Mouse (Mus musculus): ENCODE measurements at regions not wholly inside any gene's neighbourhood (a gene's known extent, or its start where the extent isn't known, plus 50 kb on each side); places are given as distances from the start of the nearest gene placed in this dataset.

GRCm38 (mm10) chr6:117237096-117237495 is 68.8 kb downstream of the Cxcl12 start:
- DNase-seq (ENCODE audit: low read depth), result no peak

- DNase-seq (ENCODE audit: low read depth), result no peak
These were observed 72.9 kb downstream of the Cxcl12 start for GRCm38 (mm10) chr6:117241206-117241605.

GRCm38 (mm10) chr6:117245398-117245797 is 77.1 kb downstream of the Cxcl12 start:
- no peak for DNase-seq (ENCODE audit: low read depth)

- DNase-seq (ENCODE audit: low read depth), result no peak
These were observed 77.5 kb downstream of the Cxcl12 start for GRCm38 (mm10) chr6:117245849-117246248.

- peak; percentile 38 for DNase-seq (ENCODE audit: low read depth)
These were observed 81.0 kb downstream of the Cxcl12 start for GRCm38 (mm10) chr6:117249230-117249921.

GRCm38 (mm10) chr6:117250051-117250450 is 81.7 kb downstream of the Cxcl12 start:
- peak; percentile 22 for DNase-seq (ENCODE audit: low read depth)

- no peak for DNase-seq (ENCODE audit: low read depth)
These were observed 83.1 kb downstream of the Cxcl12 start for GRCm38 (mm10) chr6:117251383-117251925.

GRCm38 (mm10) chr6:117252361-117252760 is 84.0 kb downstream of the Cxcl12 start:
- DNase-seq (ENCODE audit: low read depth), result no peak

- DNase-seq (ENCODE audit: low read depth), result no peak
These were observed 84.7 kb downstream of the Cxcl12 start for GRCm38 (mm10) chr6:117253036-117253435.

GRCm38 (mm10) chr6:117253586-117254330 is 85.4 kb downstream of the Cxcl12 start:
- DNase-seq (ENCODE audit: low read depth), result no peak

GRCm38 (mm10) chr6:117254620-117255228 is 86.4 kb downstream of the Cxcl12 start:
- peak; percentile 61 for DNase-seq (ENCODE audit: low read depth)

GRCm38 (mm10) chr6:117255399-117256098 is 87.2 kb downstream of the Cxcl12 start:
- no peak for DNase-seq (ENCODE audit: low read depth)

GRCm38 (mm10) chr6:117256099-117256471 is 87.8 kb downstream of the Cxcl12 start:
- DNase-seq (ENCODE audit: low read depth), result no peak

GRCm38 (mm10) chr6:117257591-117257990 is 89.3 kb downstream of the Cxcl12 start:
- no peak for DNase-seq (ENCODE audit: low read depth)

- peak; percentile 69 for DNase-seq (ENCODE audit: low read depth)
These were observed 99.6 kb downstream of the Cxcl12 start for GRCm38 (mm10) chr6:117267906-117268305.

- DNase-seq (ENCODE audit: low read depth), result no peak
These were observed 100.0 kb downstream of the Cxcl12 start for GRCm38 (mm10) chr6:117268376-117268775.

GRCm38 (mm10) chr6:117270261-117270660 is 101.9 kb downstream of the Cxcl12 start:
- DNase-seq (ENCODE audit: low read depth), result no peak

- peak; percentile 29 for DNase-seq (ENCODE audit: low read depth)
These were observed 103.4 kb downstream of the Cxcl12 start for GRCm38 (mm10) chr6:117271562-117272226.

GRCm38 (mm10) chr6:117272227-117272955 is 104.1 kb downstream of the Cxcl12 start:
- peak; percentile 64 for DNase-seq (ENCODE audit: low read depth)

GRCm38 (mm10) chr6:117275915-117276314 is 107.6 kb downstream of the Cxcl12 start:
- no peak for DNase-seq (ENCODE audit: low read depth)

- no peak for DNase-seq (ENCODE audit: low read depth)
These were observed 108.5 kb downstream of the Cxcl12 start for GRCm38 (mm10) chr6:117276850-117277249.
